Mouse (Mus musculus): ENCODE data around the gene Tgif2lx2. TPM values are rescaled to one million over a fixed set of nuclear protein-coding genes. Genes with fewer than 3 reads are reported as not detected.
"Not testable (repeated sequence)": the region's sequence is repeated elsewhere in the genome, so short reads cannot be mapped to it uniquely, and the experiment has no call there.

Tgif2lx2 gene
- polyA plus RNA-seq (2012; rRNA removed): not detected in 2 replicates

DNA sequence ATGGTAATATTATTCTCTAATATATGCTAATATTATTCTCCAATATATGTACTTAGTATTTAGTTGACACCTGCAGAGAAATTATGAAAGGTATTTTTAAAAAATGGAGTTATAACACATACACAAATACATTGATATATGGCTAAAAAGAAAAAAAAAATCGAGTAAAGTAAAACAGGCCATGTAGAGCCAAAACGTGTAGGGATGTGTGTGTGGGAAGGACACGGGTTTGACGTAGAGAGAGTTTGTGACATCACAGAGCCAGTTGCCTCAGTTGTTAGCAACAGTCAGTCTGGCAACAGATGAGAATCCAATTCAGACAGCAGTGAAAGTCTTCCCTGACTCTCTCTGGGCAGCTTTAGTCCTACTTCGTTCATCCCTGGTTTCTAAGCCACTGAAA lies at the start of gene Tgif2lx2:
Tgif2lx2 (plus strand) TSS at position 301 of the 400 bp plus-strand sequence.
- H3K4me3 ChIP-seq (replicated peaks; ENCODE audit: insufficient read depth, low read depth, low read length); H3K27me3 ChIP-seq (ENCODE audit: control insufficient read depth, insufficient read depth, low read length); DNase-seq; H3K27ac ChIP-seq (ENCODE audit: insufficient read depth, low read length); H3K4me1 ChIP-seq (ENCODE audit: control insufficient read depth, insufficient read depth, low read length): not testable (repeated sequence)
- WGBS: no CpG with 5 or more reads among the region's 5 CpGs

Other genes starting within 250 kb of the Tgif2lx2 start
- not detected in 2 replicates for gene Tgif2lx1, start 53.5 kb downstream of the Tgif2lx2 start, polyA plus RNA-seq (2012; rRNA removed)

Data from cerebellum, adult 2 months (tissue).